Mouse (Mus musculus) kidney, postnatal 36 days (tissue): ENCODE data around the gene Ank2.

Source experiments
- DNase-seq, 2 experiments: peaks; one replicate each; pipeline ENCODE4 v3.0.0; 2021 to 2022; ENCODE audit warnings: mixed read lengths in 2 of 2

The Ank2 gene

DNA sequence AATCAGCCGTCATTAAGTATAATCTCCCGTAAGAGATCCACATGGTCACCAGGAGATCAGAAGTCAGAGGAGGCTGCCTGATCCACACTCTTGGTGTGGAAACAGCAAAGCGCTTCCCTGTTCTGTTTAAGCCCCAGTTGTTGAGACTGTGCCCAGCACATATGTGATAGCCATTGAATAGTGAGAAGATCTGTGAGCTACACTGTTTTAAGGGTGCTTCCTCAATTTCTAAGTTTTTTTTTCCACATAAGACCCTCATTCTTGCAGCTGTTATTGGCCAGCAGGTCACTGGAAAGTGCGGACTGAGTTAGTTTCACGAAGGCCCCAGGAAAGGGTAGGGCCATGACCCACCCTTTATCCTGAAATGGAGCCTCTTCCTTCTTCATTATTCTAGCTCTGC, 216.9 kb downstream of the Ank2 start:
- no peak for DNase-seq

DNA sequence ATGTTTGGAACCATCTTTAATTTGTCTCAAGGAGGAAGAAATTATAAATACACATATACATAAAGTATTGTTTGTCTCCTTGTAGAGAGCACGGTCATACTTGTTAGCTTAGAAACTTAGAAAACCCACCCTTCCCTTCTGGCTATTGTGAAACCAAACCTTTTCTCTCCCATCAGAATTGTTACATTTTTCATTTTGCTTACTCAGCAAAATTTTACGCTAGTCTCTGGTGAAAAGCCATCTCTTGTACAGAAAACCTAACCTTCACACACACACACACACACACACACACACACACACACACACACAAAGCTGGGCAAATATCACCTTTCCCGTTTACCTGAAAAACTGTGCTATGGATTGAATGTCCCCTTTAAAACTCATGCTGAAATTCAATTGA, 217.8 kb downstream of the Ank2 start:
- DNase-seq, result no peak

DNA sequence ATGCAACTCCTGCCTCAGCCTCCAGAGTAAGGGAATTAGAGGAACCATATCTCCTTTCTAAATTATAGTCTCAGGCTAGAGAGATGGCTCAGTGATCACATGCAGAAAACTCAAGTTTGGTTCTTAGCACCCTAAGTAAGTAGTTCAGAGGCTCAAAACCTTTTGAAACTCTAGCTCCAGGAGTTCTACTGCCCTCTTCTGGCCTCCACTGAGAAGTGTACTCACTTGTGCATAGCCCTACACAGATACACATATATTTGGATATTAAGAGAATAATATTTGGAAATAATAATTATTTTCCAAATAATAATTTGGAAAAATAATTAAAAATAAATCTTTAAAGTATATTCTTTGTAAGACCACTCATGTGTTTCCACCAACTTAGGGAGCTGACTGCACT, 218.8 kb downstream of the Ank2 start:
- no peak for DNase-seq

DNA sequence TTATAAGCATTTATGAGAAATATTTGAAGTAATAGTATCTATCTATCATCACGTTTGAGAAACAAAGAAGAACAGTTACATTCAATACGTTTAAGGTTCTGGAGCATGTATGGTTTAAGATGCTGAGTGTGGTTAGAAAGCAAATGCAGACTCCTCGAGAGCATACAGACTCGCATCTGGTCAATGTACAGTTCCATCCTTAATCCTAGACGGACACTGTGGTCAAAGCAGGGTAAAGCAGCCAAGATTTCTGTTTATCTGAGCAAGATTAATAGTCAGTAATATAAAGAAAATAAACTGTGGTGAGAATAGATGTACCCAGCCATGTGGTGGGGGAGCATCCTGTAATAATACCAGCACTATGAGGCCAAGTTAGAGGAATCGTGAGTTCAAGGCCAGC, 223.2 kb downstream of the Ank2 start:
- no peak for DNase-seq

DNA sequence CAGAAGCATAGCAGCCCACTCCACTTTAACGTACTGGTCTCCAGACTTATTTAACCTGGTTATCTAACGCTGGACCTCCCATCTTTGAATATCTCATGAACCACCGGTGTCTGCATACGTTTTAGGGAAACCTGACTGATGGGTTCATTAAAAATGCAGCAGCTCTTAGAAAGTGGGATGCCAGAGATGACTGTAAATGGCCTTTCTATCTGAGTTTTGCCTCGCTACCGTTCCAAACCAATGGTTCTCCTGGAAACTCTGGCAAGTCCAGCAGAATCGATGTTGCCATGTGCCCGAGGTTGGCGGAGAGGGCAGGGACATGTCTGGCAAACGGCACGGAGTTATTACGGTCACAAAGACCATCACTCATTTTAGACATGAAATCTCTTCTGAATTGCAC, 226.3 kb downstream of the Ank2 start:
- DNase-seq, result no peak

DNA sequence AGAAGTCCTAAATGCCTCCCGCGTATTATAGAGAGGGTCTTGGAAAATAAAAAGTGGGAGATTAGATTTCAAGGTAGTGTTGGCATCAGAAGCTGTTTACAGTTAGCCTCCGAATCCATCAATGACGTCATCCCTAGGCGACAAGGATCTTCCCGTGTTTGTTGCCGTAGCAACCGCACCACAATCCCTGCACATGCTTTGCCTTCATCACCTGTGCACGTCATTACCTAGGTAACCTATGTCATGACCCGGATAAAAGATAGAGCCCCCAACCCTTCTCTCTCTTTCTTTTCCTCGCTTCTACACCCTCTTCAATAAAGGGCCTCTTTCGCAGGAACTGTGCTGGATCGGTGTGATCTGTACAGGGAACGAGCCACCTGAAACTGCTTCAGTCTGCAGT, 229.5 kb downstream of the Ank2 start:
- no peak for DNase-seq

DNA sequence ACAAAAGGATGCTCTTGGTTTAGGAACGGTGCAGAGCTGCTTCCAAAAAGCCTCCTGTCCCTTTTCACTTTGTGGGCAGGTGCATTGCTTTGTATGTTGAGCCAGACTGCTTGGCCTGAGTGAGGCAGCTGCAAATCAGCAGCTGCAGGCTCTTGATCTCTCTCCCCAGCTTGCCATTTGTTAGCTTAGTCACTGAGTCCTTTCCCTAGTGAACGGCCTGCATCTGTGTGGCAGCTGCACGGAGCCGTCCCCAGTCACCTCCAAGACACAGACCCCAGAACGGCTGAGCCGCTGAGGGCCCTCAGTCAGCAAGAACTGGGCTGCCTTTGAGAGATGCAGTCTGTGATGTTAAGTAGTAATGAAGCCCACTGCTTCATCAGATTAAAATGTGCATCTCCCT, 231.3 kb downstream of the Ank2 start:
- no peak for DNase-seq

DNA sequence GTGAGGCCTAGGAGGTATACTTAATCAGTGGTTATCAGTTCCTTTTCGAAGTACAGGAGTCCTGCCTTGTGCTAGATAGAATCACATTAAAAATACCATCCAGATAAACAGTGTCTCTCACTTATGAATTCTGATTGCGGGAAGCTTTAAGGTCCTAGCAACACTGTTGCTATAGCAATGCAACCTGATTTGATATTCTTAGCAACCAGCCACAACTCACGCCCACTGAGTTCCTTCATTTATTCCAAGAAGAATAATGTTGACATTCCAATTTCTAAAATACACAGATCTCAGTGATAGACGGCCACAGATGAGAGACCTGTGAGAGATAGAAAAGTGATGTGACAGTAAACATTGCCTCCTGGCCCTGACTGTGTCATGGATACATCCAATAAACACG, 233.4 kb downstream of the Ank2 start:
- no peak for DNase-seq

DNA sequence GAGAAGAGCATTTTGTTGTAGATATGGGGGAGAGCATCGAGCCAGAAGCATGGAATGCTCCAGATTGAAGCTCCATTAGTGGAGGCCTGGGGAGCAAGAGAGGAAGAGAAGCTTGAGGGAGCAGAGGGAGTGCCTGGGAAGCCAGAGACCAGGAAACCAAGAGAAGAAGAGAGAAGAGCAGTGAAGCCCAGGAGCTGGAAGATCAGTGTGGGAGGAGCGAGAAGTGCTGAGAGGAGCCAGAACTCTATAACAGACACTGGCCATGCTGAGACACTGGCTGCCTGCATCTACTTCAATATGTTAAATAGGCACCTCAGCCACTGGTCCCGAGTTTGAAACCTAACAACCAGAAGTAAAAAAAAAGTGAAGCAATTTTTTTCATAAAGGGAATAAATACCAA, 234.0 kb downstream of the Ank2 start:
- no peak for DNase-seq

DNA sequence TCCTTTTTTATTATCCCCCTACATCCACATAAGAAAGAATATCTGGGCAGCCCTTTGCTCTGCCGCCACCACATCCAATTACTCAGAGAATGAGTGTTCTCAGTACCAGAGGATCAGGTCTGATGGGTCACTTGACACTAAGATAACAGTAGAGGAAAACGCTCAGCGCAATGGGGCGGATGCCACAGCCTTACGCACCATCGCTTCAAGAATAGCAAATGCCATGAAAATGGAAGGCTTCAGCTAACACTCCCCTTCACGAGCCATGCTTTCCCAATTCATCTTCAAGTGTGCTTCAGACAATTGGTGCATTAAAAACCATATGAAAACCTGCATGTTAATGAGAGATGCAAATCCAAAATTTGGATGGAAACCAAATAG, 238.4 kb downstream of the Ank2 start:
- no peak for DNase-seq

DNA sequence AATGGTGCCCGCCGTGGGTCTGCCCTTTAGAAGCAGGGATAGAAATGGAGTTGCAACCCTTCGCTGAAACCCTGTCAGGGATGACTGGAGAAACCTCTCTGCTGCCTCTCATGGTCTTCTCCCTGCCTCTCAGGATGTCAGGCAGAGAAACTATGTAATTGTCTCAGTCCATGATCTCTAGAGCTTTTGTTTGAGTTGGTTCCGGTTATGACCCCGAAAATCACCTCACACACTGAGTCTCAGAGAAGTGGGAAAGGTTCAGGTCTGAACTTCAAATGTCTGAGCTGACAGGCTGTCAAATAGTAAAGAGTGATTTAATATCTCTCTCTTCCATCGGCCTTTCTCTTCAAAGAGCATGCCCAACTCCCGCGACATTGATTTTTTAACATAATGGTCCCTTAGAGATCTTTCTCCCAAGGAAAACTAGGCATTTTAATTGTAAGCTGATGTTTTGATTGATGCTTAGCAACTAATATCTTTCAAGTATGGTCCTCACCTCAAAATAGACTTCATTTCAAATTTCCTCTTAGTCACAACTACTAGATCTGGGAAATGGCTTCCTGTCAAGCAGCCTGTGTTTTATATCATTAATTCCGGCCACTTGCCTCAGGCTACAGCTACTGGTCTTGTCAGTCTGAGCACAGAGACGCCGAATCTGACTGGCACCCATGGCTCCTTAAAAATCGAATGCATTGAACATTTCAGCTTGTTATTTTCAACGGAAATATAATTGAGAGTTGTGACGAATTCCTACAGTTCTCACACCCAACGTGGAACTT, 239.0 kb downstream of the Ank2 start:
- no peak for DNase-seq

DNA sequence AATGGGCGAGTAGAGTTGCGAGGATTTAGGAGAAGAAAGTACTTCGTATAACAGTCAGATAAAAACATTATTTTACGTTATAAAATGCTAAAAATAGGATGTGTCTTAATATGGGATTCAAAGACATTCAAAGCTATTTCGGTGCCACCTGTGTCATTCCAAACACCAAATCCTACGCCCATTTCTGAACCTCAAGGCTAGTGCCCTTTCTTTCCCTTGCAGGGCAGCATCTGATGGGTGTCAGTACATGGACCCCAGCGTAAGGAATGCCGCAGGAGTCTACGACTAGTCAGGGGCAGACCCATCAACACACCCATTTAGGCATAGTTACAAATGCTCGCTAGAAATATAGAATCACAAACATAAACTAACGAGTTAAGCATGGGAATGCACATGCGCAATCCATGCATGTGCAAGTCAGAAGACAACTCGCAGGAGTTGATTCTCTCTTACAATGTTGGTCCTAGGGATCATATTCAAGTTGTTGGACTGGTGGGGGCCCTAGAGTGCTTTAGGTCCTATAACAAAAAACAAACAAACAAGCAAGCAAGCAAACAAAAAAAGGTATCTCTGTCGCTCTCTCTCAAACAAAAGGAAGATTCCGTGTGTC, 240.6 kb downstream of the Ank2 start:
- DNase-seq, result no peak

DNA sequence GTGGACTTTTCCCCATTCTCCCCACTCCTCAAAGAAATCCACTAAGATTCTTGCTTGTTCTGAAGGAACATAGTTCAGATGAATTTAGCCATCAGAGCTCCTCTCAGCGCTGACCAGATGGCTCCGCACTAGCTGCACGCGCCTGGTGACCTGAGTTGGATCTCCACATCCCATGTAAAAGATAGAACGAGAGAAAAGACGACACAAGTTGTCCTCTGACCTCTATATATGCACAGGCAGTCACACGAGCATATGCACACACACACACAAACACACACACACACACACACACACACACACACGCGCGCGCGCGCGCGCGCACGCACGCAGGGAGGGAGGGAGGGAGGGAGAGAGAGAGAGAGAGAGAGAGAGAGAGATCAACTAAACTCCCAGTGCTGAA, 241.2 kb downstream of the Ank2 start:
- DNase-seq, result peak in 1 of 2 experiments; percentile 9

DNA sequence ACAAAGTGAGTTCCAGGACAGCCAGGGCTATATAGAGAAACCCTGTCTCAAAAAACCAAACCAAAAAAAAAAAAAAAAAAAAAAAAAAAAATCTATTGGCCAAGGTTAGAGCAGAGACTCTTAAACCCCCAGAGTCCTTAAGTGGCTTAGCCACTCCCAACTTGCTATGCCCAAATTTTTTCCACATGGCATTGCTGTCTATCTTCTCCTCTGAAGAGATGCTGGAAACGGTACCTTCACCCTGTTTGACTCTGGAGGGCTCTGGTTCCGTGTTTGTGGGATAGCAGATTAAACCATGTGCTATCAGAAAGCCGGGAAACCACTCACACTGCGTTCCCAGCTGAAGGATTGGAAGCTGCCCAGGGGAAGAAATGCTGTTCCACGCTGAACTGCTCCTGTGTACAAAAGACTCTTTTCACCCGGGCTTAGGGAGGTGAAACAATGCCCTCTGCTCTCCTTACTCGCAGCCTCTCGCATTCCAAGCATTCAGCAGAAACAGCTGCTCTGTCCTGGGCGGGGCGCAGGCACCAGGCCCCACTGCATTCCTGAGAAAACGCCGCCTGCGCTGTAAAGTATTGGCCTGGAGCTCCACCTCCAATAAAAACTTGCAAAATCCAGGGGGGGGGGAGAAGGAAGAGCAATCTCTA, 241.7 kb downstream of the Ank2 start:
- DNase-seq, result peak; percentile 55 to 65

DNA sequence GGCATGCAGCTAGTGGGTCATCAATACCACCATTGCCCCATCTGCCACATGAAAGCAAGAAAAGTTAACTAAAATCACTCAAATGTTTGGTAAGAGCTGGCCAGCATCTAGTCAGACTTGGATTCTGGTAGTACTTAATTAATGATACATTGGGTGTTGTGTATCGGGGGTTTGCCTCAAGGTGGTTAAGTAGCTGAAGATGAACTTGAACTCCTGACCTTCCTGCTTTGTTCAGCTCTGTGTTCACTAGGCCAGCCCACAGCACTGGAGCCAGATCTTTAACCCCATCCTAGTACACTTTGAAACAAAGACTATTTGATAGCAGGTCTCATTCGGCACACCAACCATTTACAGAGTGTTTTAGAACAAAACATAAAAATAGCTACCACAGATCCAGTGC, 242.5 kb downstream of the Ank2 start:
- no peak for DNase-seq

DNA sequence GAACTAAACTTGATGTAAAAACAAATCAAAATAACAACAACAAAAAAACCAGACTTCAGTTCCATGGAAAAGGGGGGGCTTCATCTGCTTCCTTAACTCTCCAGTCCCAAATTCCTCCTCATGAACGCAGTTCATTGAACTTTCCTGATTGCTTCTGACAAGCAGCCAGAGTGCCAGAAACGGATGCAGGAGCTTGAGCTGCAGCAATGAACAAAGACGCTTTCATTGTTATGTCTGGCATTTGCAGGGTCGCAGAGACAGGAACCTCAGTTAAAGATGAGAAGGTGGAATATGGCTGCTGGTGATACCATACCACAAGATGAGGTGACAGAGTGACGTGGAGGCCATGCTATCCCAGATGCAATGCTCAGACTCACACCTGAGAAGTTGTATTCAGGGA, 248.2 kb downstream of the Ank2 start:
- no peak for DNase-seq

DNA sequence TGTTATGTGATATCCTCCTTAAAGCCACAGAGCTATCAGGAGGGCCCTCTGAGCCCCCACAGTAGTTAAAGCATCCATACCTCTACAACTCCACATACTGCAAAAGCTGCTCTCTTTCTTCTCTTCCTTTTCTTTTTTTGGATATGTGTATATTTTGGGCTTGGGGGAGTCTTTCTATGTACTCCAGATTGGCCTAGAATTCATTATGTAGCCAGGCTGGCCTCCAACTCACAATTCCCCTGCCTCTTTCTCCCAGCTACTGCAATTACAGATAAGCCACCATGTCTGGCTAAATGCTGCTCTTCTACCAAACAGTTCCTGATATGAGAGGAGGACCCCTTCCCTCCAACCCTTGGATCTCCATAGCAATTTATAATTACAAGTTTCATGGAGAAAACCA, 250.5 kb downstream of the Ank2 start:
- no peak for DNase-seq

DNA sequence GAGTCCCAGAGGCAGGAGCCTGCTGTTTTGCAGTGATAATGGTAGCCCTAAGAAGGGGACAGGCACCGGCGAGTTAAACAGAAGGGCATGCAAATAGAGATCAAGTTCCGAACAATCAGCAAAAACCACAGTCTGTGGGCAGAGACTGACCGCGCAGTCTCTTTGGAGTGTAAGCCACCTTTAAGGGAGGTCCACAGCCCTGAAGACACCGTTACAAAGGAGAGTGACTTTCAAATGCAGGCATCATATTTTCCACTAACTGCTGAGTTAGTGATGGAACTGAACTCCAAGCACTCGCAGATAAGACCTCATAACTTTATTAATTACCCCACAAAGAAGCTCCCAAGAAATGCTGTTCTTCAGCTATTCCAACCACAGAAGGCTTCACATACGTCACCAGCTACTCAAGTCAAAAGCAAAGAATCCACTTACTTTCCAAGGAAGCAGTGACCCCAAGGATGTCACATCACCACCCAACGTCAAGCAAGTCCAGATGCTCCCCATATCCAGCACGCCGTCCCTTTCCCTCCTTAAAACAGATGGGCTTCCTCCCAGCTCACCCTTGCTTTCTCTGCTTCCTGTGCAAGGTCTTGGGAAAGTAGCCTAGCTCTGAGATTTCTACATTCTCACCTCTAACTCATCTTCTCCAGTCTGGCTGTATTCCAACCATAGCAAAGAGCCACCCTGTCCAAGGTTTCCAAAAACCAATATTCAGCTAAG, 252.0 kb downstream of the Ank2 start:
- DNase-seq, result no peak

DNA sequence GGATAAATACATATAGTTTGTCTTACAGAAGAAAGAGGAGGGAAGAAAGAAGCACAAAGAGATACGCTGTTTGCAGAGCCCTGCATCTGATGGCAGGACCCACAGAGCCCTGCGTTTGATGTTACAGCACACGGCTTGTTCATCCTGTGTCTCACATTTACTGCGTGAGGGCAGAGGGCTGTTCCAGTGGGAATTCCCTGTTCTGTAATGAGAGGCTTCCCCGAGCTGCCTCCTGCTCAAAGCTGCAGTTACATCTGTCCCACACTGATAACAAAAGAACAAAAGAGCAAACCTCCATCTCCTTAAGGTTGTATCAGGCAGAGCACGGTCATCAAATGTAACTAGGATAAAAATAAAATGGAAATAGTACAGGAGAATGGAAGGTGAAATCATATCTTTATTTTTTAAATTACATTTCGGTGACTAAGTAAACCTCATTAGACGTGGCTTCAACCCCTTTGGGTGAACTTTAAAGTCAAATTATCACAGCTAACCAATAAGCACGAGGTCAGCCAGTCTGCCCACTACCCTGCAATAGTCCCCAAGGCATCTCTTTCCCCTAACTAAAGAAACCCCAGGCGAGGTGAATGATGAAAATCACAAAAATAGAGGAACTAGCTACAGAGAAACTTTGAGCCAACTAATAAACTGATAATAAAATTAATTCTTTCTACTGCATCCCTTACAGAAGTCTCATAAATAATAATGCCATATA, 255.1 kb downstream of the Ank2 start:
- DNase-seq, result no peak

DNA sequence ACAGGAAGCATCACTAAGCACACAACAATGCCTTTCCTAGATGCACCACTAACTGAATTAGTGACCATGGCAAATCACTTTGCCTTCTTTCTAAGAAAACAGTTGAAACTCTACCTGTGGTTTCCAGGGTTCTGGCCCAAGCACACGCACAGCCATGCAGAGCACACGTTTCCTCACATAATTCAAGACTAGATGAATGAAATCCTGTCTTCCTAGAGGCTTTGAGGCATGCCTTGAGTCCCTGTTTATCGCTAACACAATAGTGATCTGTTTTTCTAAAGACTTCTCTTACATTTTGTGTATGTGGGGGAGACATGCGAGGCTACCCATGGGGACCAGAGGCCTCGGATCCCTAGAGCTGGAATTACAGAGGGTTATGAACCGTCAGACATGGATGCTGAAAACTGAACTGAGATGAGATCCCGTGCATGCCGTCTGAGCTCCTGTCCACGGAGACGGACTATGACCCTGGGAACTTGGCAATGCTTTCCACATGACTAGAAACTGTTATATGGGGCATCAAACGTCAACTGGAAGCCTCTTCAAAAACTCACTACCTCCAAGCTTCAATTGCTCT, 256.8 kb downstream of the Ank2 start:
- peak in 1 of 2 experiments; percentile 10 for DNase-seq

DNA sequence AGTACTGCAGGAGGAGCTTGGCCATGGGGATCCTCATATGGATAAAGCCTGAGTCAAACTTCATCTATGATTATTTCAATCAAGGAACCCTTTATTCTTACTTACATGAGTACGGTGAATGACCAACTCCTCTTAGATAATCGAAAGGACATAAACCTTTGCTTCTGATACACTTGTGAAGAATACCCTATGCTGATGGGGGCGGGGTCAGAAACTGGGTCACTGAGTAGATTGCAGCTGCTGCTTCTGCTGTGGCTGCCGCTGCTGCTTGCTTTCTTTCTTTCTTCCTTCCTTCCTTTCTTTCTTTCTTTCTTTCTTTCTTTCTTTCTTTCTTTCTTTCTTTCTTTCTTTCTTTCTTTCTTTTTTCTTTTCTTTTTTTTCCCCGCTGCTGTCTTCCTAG, 263.9 kb downstream of the Ank2 start:
- no peak for DNase-seq
